Mouse (Mus musculus): ENCODE measurements around the gene Fzd2. TPM values are rescaled to one million over a fixed set of nuclear protein-coding genes. Genes with fewer than 3 reads are reported as not detected.

The Fzd2 gene
- total RNA-seq, 2 experiments from 2014 or later: 2.5 to 2.7 TPM

- DNase-seq: no peak
These were observed 15.3 kb downstream of the Fzd2 start for GRCm38 (mm10) chr11:102619449-102619848.

DNA sequence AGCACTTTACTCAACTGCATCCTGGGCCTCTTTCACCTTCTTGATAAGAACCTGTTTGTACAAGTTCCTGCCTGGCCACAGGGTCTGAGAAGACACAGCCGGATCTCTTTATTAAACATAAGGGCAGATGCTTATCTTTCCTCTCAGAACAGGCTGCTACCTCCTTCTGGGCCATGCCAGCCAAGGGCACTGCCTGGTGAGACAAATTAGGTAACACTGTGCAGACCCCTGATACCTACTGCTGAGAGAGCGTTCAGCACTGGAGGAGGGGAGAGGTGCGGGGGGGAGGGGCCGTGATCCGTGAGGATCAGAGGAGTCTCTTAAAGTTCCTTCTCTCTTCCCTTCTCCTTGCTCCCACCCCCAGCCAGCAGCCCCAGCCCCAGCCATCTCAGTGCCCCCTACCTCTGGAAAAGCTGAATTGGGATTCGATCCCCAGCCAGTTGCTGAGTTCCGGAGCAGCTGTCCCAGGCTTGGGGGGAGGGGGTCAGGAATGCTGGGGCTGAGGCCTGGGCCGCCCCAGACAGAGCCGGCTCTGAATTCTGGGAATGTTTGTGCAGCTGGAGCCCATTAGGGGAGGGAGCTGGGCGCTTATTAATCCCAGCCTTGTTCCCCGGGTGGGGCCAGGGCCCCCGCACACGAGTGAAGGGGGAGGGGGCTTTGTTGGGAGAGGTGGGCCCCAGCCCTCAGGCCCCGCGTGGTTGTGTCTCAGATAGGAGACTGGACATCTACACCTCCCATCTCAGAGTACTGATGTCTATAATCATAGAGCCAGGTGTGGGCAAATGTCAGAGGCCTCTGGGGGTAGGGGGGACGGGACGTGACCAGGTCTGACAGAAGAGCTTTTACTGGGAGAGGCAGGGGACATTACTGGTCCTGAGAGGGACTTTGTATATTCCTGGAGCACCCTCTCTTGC is 19.9 kb downstream of the Fzd2 start:
- DNase-seq: peak; percentile 51

- no peak for DNase-seq
These were observed 20.8 kb downstream of the Fzd2 start for GRCm38 (mm10) chr11:102624888-102625407.

- no peak for DNase-seq
These were observed 23.2 kb downstream of the Fzd2 start for GRCm38 (mm10) chr11:102627171-102627931.

GRCm38 (mm10) chr11:102628529-102628928 is 24.3 kb downstream of the Fzd2 start:
- no peak for DNase-seq

- no peak for DNase-seq
These were observed 25.2 kb downstream of the Fzd2 start for GRCm38 (mm10) chr11:102629375-102629774.

GRCm38 (mm10) chr11:102630731-102631130 is 26.5 kb downstream of the Fzd2 start:
- DNase-seq: no peak

DNA sequence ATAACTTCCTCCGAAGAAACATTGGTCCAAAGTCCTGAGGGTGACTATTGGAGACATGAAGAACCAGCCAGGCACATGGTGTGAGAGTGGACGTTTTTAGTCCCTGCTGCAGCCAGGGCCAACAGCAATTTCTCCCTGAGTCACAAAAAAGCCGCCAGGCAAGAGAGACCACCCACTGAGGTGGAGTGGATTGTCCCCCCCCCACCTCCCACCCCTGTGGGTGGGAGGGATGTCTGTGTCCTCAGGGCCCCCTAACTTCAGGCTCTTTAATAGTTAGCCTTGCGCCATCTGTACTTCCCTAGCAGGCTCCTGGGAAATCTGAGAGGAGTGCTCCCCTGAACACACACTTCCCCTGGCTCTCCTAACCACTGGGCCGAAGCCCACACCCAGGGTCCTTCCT is 27.0 kb downstream of the Fzd2 start:
- no peak for DNase-seq

GRCm38 (mm10) chr11:102632725-102633124 is 28.5 kb downstream of the Fzd2 start:
- no peak for DNase-seq

- no peak for DNase-seq
These were observed 29.2 kb downstream of the Fzd2 start for GRCm38 (mm10) chr11:102633379-102633778.

DNA sequence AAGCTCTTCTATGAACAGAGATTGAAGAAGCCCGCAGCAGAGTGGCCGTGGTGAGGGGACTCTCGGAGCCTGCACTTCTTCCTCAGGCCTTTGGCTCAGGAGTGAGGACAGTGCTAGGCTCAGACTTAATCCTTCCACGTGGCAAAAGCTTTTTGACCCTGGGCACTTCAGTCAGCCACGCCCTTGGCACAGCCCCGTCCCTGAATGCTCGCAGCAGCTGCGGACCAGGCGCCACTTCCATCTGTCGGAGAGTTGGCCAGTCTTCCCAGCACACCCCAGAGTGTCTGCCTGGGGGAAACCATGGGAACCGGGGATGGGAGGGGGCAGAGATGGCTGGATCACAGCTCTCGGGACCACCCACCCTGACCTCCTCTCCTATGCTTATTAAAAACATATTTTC is 32.7 kb downstream of the Fzd2 start:
- DNase-seq: peak; percentile 46

DNA sequence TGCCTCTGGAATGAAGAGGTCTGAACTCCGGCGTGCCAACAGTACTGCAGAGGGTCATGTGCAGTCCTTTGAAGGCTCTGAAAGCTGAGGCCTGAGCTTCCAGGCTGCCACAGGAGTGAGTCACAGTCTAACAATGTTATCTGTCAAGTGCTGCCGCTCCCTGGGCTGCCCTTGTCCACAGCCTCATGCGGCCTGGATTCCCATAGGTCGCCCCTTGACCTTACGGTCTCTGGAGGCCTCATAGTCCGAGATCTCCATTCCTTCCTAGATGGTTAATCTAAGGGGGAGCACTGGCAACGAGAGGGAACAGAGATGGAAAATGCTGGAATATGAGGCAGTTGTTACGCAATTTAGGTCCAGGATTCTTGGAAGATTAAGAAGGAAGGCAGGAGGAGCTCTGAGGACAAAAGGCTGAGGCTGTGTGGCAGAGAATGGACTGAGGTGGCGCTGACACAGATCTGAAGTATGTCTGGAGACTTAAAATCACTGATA is 39.7 kb downstream of the Fzd2 start:
- DNase-seq: peak; percentile 33

GRCm38 (mm10) chr11:102646226-102646625 is 42.0 kb downstream of the Fzd2 start:
- no peak for DNase-seq

DNA sequence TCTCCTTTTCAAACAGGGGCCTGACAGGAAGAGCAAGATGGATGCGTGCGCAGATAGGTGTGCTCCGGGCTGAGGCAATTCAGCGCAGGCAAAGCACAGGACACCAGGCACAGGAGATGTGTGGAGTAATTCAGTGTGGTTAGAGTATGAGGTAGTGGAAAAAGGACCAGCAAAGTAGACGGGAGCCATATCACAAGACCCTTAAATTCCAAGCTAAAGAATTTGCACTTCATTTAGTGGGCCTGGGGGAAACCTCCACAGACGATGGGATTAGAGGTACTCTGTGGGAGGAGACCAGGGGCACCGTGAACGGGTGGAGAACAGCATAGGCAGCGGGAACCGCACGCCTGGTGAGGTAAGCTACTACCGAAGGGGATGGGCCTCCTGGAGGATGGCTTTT is 43.7 kb downstream of the Fzd2 start:
- no peak for DNase-seq

DNA sequence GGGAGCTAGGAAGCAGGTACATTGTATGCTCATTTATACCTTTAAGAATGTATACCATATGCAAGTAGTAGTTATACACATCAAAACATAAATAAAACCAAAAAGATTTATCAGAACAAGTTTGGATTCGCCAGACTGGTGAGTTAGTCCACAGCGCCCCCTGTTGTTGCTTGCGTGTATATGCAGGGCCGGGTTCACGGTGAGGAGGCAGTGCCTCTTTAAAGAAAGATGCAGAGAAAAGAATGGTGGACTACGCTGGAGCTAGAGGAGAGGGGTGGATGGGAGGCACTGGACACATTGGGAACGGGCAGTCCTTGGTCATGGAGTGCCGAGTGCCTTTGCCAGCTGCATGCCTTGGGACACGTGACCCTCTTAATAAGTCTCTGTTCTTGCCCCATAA is 47.2 kb downstream of the Fzd2 start:
- DNase-seq: peak; percentile 24

DNA sequence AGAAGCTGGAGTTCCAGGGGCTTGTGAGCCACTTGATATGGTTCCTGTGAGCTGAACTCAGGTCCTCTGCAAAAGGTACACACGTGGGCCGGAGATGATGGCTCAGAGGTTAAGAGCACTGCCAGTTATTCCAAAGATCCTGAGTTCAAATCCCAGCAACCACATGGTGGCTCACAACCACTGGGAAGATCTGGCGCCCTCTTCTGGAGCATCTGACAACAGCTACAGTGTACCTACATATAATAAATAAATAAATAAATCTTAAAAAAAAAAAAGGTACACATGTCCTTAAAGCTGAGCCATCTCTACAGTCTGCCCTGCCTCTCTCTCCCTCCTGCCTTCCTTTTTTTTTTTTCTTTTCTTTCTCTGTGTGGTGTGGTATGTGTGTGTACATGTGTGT is 48.6 kb downstream of the Fzd2 start:
- no peak for DNase-seq

DNA sequence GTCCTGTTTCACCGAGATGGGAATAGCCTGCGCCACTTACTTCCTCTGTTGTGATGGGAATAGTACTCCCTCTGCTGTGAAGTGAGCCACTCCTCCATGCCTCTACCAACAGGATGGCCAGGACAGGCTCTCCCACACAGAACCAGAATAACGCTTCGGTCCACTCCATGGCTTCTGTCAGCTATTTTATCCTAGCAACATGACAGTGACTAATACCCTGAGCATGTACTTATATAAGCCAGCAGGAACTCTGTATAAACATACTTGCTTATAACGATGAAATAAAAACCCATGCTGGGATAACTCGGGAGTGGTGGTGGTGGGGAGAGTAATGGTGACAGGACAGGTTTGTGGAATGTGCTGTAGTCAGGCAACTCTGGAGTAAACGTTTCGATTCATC is 51.7 kb downstream of the Fzd2 start:
- no peak for DNase-seq

- no peak for DNase-seq
These were observed 52.2 kb downstream of the Fzd2 start for GRCm38 (mm10) chr11:102656326-102656926.

DNA sequence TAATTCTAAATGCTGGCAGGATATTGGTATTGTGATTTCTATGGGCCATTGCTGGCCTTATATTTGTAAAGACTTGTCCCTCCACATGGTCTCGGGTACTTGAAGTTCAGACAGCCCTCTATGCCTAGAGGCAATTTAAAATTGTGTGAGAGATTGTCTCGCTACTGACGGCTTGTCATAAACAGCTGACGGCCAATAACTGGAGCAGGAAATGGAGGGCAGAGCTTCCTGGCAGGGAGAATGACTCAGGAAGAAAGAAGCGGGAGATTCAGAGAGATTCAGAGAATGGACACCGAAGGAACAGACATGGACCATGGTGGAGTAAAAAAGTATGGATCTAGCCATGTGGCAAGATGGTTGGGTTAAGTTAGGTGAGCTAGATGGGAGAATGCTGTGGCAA is 52.7 kb downstream of the Fzd2 start:
- no peak for DNase-seq

Measured in gastrocnemius, postnatal 25 days (tissue).